Mouse (Mus musculus) adrenal gland, postnatal 14 days (tissue): ENCODE data around the gene Sox8. TPM values are rescaled to one million over a fixed set of nuclear protein-coding genes. Genes with fewer than 3 reads are reported as not detected.

Experiments used
- DNase-seq: peaks from one replicate; pipeline ENCODE4 v3.0.0; 2021; ENCODE audit warnings: mixed read lengths
- total RNA-seq: library from RNA; stranded (reverse); gene quantifications from 2 replicates; pipeline ENCODE4 v1.2.3, GENCODE M21; 2021

Sox8 gene
- total RNA-seq, 1 experiment from 2014 or later, result 1.4 TPM

GRCm38 (mm10) chr17:25579332-25580047 is 9.0 kb upstream of the Sox8 start:
- peak; percentile 62 for DNase-seq

GRCm38 (mm10) chr17:25578920-25579319 is 8.4 kb upstream of the Sox8 start, which contains the start of gene Lmf1:
TSS of gene Lmf1 (plus strand) at chr17:25579085.
- DNase-seq, result peak; percentile 98

DNA sequence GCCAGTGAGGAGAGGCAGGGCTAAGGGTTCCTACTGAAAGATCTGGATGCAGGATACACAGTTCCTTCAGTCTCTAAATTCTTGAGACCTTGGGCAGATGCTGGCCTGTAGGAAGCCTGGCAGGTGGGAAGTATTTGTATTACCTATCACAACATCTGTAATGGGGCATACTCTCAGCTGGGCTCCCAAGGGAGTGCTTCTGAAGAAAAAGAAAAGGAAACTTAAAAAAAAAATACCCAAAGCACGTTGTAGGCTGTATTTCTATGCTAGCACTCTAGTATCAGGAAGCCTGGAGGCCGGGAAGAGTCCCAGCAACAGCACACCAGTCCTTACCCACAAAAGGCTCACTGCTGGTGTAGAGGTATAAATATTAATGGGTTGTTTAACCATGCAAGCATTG is 7.2 kb upstream of the Sox8 start:
- no peak for DNase-seq

- DNase-seq, result no peak
These were observed 6.8 kb upstream of the Sox8 start for GRCm38 (mm10) chr17:25577263-25577662.

- no peak for DNase-seq
These were observed 5.5 kb upstream of the Sox8 start for GRCm38 (mm10) chr17:25576034-25576433.

GRCm38 (mm10) chr17:25575208-25575971 is 4.9 kb upstream of the Sox8 start:
- no peak for DNase-seq

- DNase-seq, result no peak
These were observed 951 bp upstream of the Sox8 start for GRCm38 (mm10) chr17:25571453-25571820.

DNA sequence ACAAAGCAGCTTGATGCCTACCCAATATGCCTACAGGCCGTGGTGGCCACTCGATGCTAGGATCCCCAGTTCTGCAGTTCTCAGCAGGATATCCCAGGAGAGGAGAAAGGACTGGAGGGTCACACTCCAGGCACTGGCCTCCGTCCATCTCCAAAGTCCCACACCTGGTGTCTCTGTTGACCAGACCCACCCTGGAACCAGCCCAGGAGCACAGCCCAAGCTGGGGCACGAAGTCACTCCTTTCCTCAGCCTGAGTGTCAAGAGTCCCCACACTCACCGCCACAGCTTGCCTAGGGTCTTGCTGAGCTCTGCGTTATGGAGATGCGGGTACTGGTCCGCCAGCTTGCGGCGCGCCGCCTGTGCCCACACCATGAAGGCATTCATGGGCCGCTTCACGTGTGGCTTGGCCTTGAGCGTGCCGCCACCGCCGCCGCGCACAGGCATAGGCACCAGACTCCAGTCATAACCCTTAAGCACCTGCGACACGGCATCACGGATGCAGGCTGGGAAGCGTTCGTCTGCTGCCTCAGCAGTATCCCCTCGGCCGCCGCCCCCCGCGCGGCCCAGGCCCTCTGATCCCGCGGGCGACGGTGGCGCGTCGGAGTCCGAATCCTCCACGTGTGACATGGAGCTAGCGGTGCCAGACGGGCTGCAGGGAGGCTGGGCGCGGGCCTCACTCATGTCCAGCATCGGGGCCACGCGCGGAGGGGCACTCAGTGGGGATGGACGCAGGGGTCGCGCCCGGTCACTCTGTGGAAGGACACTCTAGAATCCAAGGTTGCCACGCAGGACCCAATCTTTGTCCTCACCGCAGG is 446 bp downstream of the Sox8 start:
- no peak for DNase-seq

DNA sequence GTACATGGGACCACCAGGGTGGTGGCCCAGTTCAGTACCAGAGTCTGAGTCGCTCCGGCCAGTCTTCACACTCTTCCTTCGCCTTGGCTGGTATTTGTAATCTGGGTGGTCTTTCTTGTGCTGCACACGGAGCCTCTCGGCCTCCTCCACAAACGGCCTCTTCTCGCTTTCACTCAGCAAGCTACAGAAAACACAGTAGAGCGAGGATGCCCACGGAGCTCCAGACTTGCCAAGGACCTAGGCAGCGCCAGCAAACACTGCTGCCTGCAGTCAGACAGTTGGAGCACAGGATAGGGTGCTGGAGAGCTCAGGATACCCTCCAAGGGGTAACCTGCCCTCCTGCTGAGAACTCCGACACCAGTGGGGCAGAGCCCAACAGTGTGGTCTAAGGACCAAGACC is 1.6 kb downstream of the Sox8 start:
- DNase-seq, result no peak

DNA sequence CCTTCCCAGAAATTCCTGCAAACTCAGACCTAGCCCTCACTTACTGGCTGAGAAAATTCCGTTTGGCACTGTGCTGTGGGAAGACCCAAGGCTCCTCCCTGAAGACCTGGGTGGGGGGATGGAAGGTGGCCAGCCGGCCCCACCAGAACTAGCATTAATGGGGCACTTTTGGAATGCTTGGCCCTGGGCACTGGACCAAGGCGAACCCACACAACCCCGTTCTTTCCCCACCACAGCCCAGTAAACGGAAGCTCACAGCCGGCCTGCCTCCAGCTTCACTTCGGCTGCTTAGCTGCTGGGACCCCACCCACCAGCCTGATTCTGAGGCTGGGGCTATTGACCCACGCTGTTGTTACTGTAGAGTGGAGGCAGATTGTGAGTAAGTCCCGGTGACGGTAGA is 2.3 kb downstream of the Sox8 start:
- no peak for DNase-seq

- DNase-seq, result peak; percentile 80
These were observed 2.7 kb downstream of the Sox8 start for GRCm38 (mm10) chr17:25567745-25568144.

GRCm38 (mm10) chr17:25567261-25567660 is 3.2 kb downstream of the Sox8 start:
- DNase-seq, result no peak

- DNase-seq, result no peak
These were observed 4.5 kb downstream of the Sox8 start for GRCm38 (mm10) chr17:25565860-25566600.

DNA sequence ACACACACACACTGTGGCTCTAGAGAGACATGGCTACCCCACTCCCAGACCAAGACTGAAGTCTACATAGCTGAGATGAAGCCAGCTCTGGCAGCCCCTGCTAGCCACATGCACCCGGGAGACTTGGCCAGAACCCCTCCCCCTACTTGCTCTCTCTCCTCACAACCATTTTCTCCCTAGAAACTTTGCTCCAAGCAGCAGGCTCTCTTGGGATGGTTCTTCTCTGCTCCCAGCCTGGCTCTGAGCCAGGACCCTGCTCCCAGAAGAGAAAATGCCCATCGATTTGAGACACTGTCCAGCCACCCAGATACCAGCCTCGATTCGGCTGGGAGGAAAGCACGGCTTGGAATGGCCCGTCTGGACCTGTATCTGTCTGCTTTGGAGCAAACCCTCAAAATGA is 5.2 kb downstream of the Sox8 start:
- DNase-seq, result no peak

DNA sequence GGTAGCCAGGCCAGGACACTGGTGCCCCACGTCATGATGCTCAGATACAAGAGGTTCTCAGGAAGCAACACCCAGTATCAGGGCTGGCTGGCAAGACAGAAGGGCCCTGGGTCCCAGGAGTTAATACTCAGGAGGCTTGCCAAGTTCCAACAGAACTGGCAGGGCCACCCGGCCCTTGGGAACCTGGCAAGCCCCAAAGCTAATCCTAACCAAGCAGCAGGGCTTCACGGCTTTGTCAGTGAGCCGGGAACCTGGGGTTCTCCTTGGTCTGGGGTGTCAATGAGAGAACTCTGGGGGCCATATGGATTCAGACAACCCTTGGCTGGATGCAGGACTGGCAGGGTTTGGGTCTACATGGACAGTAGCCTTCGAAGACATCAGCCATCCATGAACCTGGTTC is 6.0 kb downstream of the Sox8 start:
- no peak for DNase-seq

- no peak for DNase-seq
These were observed 9.1 kb downstream of the Sox8 start for GRCm38 (mm10) chr17:25561223-25562028.

GRCm38 (mm10) chr17:25560554-25561222 is 9.8 kb downstream of the Sox8 start:
- DNase-seq, result no peak

GRCm38 (mm10) chr17:25559634-25560033 is 10.9 kb downstream of the Sox8 start:
- DNase-seq, result no peak

DNA sequence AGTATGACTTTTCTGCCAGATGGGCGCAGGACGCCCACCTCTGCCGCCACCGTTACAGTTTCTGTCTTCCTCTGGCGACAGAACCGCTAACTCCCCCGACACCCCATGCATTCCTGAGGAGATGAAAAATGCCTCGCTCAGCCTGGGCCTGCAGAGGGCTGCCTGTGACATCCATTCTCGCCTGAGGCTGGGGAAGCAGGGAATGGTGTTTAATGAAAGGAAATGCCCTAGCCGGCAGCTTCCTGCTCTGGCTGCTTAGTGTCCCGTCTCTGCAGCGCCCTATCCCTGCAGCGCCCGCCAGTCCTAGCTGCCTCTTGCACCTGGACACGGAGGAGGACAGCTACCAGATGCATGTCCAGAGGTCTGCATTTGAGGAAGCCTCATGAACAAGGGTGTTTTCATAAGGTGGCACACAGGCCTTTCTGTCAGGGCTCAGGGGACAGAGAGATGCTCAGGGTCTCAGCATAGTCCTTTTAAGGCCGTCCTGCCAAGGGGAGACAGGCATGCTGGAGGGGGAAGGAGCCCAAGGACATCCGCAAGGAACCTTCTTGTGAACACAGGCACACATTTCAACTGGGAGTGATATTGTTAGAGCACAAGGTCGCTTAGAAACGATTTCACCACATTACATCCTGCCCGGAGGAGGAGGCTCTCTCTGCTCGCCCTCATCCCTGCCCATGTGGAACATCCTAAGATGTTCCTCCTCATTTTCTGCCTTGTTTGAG is 13.7 kb downstream of the Sox8 start:
- peak; percentile 19 for DNase-seq
